Mouse (Mus musculus): ENCODE measurements around the gene Cfap73. TPM values are rescaled to one million over a fixed set of nuclear protein-coding genes. Genes with fewer than 3 reads are reported as not detected.

Cfap73 gene
- total RNA-seq (2015), result not detected in 2 replicates
- total RNA-seq (2017), result not detected in 2 replicates

DNA sequence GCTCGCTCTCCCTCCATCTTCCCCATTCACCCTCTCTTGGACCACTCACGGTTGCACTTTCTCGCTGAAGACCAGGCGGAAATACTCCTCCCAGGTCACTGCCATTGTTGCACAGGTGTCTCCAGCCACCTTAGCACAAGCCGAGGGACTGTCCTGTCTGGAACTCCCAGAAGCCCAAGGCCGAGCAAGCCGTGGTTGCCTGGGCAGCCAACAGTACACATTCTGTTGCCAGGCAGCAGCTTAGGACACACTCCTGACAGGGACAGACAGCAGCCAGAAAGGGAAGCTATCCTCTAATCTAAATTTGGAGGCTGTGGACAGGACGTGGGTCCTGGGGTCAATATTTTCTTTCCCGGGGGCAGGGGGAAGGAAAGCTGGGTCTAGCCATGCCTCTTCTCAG, at the start of gene Cfap73:
Gene Cfap73 (minus strand): TSS at position 105 of the 400 bp plus-strand sequence.
- no peak for ATAC-seq (replicated peaks; ENCODE audit: poor library complexity)

DNA sequence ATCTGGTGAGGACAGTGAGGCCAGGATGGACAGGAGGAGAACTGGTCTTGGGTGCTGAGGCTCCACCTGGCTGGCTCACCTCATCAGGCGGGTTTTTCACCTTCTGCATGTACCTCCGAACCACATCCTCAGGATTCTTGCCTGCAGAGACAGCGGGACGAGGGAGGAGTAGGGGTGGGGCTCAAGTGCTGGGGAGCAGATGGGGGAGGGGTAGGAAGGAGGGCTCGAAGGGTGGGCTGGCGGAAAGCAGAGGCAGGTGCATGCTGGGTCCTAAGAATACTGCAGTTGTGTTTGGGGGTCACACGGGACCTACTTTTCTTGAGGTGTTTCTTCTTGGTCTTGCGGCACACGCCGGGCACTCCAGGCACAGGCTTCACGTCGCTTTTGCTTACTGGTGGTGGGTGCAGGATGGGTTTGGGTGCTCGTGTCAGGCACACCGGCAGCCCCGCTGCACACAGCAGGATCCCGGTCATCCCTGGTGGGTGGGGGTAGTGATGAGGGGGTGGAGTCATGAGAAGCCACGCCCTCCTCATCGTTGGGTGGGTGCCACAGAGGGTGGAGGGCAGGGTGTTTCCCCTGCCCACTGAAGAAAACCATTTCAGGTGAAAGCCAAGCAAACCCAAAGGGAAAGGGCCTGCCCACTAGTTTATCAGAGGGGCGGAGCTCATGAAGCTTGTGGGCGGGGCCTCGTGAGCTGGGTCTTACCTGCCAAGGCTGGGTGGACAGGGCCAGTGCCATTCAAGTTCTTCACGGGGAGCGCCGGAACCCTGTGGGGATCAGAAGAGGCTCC, 49.1 kb upstream of the Cfap73 start:
- no peak for ATAC-seq (replicated peaks; ENCODE audit: poor library complexity)

DNA sequence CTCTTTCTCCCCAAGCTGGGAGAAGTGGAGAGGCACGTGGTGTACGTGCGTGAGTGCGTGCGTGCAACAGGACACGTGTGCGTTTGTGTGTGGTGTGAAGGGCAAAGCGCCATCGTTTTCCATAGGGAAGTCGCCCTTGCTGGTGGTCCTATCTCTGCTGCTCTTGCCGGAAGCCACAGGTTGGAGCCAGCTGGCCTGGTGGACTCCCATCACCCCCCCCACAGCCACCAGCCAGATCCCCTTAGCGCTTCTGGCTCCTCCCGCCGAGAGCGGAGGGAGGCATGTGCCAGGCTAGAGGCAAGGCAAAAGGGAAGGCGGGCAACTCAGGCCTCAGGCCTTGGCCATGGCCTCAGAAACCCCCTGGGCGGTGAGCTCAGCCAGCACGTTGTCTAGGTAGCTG, 46.9 kb upstream of the Cfap73 start:
- ATAC-seq (replicated peaks; ENCODE audit: poor library complexity), result no peak

DNA sequence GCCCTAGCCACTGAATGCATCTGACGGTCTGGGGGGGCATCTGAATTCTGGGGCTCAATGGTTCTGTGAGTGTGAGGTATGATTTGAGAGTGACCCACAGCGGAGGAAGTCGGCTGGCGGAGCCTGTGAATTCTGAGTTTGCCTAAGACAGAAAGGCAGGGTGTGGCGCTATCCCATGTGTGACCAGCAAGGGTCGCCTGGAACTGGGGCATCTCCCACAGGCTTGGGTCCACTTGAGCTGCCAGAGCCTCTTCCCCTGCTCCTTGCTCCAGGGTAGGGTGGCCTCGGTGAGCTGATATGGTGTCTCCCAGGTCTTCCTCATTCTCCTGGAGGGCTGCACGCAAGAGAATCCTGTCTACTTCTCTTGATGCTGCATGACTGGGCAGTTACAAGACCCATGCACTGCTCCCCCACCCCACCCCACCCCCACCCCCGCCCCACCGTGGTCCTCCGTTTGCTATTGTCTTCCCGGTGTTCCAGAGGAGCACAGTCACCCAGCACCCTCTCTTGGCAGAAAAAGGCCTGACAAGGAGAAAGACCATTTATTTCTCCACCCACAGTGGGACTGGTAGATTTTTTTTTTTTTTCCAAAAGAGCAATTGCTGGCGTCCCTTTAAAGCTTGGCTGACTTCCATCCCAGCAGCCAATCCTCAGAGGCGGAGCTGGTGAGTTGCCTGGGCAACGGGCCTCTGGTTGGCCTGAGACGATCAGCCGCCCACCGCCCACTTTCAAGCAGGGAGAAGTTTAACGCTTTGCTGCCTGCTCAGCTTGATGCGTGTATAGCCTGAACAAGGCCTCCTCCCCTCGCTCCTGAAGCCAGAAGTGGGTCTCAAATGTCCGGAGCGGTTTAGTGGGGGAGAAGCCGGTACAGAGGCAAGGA, 45.9 kb upstream of the Cfap73 start:
- peak; percentile 41 for ATAC-seq (replicated peaks; ENCODE audit: poor library complexity)

DNA sequence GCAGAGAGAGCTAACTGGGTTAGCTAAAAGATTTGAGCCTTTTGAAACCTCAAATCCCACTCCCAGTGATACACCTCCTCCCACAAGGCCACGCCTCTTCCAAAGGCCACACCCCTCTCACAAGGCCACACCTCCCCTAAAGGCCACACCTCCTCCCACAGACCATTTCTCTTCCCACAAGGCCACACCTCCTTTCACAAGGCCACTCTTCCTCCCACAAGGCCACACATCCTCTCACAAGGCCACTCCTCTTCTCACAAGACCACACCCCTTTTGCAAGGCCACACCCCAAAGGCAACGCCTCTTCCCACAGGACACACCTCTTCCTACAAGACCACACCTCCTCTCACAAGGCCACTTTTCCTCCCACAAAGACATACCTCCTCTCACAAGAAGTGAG, 43.5 kb upstream of the Cfap73 start:
- peak; percentile 54 for ATAC-seq (replicated peaks; ENCODE audit: poor library complexity)

DNA sequence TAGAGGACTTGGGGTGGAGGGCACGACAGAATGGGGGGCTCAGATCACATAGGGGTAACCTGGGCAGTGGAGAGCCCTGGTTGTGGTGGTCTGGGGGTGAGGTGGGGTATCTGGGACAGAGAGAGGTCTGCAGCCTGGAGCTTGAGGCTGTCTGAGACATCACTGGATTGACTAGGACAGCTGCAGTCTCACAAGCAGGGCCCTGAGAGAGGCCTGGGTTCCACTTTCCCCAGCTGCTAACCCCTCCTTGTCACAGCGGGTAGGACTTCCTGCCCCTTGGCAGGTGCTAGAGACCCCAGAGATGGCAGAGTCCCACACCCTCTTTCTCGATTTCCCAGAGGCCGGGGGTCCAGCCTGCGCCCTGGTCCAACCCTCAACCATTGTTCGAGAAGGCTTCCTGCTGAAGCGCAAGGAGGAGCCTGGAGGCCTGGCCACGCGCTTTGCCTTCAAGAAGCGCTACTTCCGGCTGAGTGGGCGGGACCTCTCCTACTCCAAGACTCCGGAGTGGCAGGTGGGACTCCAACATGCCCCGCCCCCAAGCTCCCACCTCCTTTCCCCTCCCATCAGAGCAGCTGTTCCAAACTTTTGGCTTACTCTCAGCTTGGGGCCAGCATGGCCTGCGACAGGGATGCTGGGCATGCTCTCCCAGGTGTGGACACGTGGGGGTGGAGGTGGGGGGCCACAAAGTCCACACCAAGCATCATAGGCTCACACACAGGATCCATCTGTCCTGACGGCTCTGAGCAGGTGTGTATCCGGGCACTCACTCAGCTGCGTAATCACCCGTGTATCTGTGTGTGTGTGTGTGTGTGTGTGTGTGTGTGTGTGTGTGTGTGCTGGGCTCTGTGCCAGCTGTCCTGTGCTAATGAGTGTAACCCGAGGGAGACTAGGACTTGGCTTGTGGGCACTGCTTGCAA, 40.5 kb upstream of the Cfap73 start:
- no peak for ATAC-seq (replicated peaks; ENCODE audit: poor library complexity)

DNA sequence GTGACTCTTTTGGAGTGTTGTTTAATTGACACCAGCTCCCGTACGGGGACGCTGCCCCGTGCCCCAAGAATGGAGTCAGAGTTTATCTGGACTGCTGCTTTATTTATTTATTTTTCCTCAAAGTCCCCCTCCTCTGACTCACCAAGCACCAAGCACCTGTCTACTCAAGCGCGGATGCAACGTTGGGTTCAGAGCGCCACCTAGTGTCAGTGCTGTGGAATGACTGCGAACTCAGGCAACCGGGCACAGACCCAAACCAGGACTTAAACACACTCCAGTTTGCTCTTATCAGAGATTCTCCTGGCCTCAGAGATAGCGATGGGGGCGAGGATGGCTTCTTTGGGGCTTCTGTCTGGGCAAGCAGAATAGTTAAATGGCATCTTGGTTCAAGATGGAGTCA, 39.6 kb upstream of the Cfap73 start:
- peak; percentile 79 for ATAC-seq (replicated peaks; ENCODE audit: poor library complexity)

DNA sequence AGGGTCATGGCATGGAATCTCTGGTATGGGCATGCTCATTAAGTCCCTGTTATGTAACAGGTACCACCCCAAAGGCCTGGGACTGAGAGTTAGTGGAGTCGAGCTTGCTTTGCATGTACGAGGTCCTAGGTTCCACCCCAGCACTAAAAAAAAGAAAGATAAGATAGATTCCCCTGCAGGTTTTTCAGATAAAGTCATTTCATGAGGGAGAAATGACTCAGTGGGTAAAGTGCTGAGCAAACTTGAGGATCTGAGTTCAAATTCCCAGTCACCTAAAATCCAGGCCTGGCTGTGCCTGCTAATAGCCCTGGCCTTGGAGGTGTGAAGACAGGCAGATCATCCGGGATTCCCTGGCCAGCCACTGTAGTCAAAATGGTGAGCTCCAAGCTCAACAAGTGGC, 37.8 kb upstream of the Cfap73 start:
- no peak for ATAC-seq (replicated peaks; ENCODE audit: poor library complexity)

DNA sequence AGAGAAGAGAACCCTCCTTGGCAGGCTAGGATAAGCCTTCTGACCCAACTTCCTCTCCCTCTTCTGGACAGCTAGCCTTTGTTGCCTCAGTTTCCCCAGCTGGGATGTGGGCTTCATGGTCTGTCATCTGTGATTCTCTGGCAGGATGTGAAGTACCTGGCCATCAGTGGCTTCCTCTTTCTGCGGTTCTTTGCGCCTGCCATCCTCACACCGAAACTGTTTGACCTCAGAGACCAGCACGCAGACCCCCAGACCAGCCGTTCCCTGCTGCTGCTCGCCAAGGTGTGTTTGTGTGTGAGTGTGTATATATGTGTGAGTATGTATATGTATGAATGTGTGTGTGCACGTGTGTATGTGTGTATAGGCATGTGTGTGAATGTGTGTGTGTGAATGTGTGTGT, 36.1 kb upstream of the Cfap73 start:
- ATAC-seq (replicated peaks; ENCODE audit: poor library complexity), result no peak

DNA sequence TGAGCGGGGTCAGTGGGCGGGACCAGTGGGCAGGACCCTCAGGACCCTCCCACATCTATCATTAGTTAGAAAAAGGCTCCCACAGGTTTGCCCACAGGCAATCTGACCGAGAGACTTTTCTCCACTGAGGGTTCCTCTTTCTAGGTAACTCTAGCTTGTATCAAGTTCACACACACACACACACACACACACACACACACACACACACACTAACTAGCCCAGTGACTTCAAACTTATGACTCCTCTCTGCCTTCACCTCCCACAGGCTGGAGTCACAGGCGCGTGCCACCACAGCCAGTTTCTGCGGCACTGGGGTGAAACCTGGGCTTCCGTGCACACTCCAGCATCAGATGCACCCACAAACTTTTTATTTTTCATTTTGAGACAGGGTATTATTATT, 34.7 kb upstream of the Cfap73 start:
- no peak for ATAC-seq (replicated peaks; ENCODE audit: poor library complexity)

DNA sequence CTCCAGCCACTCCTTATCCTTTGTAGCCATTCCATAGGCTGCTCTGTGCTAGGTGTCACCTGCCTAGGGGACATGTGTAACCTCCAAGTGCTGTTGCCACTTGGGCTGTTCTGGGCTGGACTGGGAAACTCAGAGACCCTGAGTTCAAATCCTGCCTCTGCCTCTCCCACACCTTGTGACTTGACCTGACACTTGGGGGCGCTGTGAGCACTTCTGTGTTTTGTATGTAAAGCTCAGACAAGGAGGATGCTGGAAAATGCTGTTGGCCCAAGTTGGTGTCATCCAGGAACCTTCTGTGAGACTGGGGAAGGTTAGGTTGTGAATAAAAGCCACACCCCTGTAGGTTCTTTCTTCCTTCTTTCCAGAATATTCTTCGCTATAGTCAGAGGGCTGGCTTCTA, 30.9 kb upstream of the Cfap73 start:
- ATAC-seq (replicated peaks; ENCODE audit: poor library complexity), result no peak

DNA sequence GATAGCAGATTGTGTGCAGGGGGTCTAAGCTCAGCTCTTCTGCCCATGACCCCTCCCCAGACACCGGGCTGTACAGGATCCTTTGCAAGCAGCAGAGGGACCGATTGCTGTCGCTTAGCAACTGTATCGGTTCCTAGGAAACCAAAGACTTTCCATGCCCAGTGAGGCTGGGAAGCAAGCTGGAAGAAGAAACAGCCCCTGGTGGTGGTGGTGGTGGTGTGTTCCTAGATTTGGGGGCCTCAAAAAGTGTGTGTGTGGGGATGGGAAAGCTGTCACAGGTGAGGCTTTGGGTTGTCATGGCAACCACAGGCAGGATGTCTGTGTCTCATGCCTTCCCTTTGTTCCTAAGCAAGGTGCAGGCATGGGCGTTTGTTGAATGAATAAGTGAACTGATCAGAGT, 26.8 kb upstream of the Cfap73 start:
- no peak for ATAC-seq (replicated peaks; ENCODE audit: poor library complexity)

DNA sequence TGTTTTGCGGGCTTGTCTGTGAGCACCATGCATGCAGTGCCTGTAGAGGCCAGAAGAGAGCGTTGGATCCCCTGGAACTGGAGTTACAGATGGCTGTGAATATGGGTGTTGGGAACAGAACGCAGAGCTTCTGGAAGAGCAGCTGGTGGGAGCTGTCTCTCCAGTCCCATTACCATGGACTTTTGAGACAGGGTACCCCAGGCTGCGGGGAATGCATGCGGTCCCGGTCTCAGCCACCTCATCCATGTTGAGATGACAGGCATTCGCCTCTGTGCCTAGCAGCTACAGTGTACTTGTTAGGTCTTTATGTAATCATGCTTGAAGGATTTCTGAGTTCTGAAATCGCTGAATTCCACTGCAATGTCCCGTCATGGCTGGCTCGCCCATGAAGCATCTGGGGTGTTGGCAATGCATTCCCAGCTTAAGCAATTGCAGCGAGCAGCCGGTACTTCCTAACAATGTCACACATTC, 22.3 kb upstream of the Cfap73 start:
- no peak for ATAC-seq (replicated peaks; ENCODE audit: poor library complexity)

DNA sequence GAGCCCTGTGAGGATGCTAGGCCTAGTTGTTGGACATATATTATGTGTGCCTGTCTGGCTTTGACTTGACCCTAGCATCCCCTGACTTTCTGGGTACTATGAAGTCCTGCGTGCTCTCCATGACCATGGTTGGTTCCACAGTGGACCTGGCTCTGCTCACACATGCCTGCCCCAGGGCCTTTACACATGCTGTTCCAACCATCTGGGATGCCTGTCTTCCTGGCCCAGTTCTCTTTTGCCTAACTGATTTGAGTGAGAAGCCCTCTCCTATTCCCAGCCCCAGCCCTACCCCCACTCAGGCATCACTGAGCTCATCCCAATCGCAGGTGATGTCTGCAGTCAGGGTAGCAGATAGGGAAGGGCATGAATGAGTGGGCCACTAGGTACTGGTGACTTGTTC, 19.8 kb upstream of the Cfap73 start:
- no peak for ATAC-seq (replicated peaks; ENCODE audit: poor library complexity)

DNA sequence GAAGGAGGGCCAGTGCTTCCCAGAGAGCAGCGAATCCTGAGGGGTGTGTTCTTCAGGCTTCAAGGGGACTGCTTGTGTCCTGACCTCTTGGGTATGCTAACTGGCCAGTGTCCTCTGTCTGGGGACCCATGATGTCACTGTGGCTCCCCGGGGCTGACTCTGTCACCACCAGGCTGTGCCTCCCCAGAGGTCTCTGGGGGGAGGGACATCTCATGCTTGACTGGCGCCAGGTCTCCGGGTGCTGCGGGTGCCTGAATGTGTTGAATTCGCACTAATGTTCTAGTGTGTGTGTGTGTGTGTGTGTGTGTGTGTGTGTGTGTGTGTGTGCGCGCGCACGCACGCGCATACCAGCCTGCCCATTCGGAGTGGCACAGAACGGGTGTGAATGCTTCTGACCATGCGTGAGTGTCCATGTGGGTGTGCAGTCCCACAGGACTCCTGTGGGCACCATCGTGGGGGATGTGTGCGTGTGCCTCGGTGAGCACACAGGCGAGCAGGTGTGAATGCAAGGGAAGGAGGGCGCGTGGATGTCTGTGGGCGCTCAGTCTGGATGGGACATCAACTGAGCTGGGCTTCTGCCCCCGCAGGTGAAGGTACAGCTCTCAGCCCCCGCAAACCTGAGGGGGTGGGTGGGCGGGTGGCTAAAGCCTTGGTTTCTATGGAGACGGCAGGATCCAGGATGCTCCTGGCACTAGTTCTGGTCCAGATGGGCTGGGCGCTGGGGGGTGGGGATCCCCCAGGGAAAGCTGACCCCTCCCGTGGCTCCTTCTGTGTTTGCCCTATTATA, 19.1 kb upstream of the Cfap73 start:
- no peak for ATAC-seq (replicated peaks; ENCODE audit: poor library complexity)

DNA sequence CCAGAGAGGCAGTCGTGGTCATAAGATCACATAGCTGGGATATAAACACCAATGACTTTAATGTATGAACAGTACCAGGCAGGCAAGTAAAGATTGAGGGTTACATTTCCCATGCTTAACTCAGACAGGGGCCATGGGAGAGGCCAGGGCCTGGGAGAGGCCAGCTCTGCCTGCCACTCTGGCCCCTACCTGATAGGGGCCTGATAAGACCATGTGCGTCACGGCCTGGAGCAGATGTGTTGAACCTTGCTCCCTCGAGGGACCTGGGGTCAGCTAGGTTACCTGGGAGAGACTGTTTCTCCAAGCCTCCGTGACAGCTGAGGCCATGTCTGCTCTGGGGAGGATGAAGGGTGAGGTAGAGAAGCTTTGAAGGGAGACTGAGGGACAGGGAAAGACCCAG, 17.2 kb upstream of the Cfap73 start:
- ATAC-seq (replicated peaks; ENCODE audit: poor library complexity), result no peak

DNA sequence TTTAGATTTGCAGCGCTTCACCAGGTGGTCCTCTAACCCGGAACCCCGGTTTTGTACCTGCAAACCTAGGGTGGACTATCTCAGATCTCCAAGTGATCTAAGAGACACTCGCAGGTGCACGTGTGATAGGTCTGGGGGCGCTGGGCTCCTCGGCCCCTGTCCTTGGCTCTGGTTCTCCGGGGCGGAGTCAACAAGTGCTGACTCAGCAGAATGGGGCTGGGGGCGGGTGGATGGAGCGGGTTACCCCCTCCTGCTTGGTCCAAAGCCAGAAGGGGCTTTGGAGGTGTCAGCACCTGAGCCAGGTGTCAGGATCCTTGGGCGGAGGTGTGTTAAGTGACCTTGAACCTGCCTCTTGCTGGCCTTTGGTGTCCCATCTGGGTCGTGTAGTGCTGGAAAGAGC, 15.9 kb upstream of the Cfap73 start:
- ATAC-seq (replicated peaks; ENCODE audit: poor library complexity), result no peak

DNA sequence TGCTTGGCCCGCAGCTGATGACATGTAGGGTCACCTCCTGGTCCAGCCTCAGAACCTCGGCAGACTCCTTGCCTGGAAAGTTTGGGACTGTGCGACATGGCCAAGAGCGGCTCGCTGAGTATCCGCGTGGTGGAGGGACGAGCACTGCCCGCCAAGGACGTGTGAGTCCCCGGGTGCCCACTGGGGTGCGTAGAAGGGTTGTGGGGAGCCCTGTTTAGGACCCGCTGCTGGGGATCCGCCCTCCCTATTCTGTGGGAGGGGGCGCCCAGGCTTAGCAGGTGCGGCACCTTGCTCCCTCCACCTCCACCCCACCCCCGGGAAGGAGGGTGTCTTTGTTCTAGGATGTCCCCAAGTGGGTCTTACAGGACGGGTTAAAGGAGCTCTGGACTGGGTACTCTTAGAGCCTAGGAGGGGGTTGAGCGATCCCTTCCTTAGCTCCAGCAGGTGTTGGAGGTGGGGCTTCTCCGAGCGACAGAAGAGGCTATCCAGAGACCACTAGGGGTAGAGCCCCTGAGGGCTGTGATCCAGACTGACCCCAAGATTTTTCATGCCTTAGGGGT, 15.4 kb upstream of the Cfap73 start:
- ATAC-seq (replicated peaks; ENCODE audit: poor library complexity), result no peak

DNA sequence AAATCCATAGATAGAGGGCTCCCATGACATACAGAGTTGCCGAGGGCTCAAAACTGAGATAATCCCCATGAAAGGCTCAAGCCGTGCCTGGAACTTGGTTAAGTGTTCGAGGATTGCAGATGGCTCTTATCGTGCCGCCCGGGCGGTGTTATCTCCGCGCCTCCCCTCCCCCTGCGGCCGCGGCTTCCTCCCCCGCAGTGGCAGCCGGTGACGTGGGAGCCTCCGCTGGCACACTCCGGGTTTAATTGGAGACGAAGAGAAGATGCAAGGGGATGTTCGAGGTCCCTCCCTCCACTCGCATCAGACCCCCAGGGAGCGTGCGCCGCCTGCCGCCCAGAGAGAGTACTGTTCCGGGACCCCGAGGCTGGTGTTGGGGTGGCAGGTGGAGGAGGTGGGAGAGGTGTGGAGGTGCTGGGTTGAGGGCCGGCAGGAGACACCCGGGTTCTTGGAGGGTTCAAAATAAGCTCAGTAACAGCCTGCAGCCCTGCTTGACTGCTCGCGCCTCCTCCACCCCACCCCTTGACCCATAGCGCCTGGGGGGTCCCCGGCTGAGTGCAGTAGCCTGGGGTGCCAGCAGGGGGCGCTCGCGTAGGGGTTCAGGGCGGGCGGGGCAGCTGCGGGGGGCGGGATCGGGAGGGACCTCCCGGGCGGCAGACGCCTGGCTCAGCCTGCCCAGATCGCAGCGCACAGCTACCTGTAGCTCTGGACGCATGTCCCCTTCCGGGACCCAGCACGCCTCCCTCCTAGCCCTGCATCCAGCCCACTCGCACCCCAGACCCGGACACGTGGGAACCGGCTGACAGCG, 14.7 kb upstream of the Cfap73 start, which contains the start of gene Rasal1:
Gene Rasal1 (plus strand): TSS at position 244 of the 805 bp plus-strand sequence.
- peak; percentile 80 for ATAC-seq (replicated peaks; ENCODE audit: poor library complexity)
